In genomic region chr5:112324637-112325545, GRCm38 (mm10) we compare ENCODE assay signal across 8 mouse cellular contexts. TPM values are rescaled to one million over a fixed set of nuclear protein-coding genes. Genes with fewer than 3 reads are reported as not detected.
DNase-seq lines count a peak whose midpoint lies in the region; ATAC-seq and TF ChIP-seq lines count a peak whose summit lies in the region.

No protein-coding gene starts in this region.

- H3K4me3 ChIP-seq in forebrain, embryonic 12.5 days (replicated peaks) = no peak overlapping the region
- H3K4me3 ChIP-seq in liver, embryonic 16.5 days (ENCODE audit: low read depth, low read length) = peak overlapping the region; percentile 99
- H3K4me3 ChIP-seq in cerebellum, adult 2 months (replicated peaks; ENCODE audit: insufficient read depth, low read depth, low read length) = no peak overlapping the region

- WGBS in forebrain, embryonic 12.5 days = 35% methylated on average over 24 of the region's 24 CpGs
- WGBS in liver, embryonic 16.5 days (ENCODE audit: insufficient replicate concordance) = 8% methylated on average over 24 of the region's 24 CpGs
- WGBS in cerebellum, adult 2 months = 36% methylated on average over 24 of the region's 24 CpGs

- no peak overlapping the region for H3K27ac ChIP-seq in forebrain, embryonic 12.5 days
- peak overlapping the region; percentile 66 for H3K27ac ChIP-seq in liver, embryonic 16.5 days (ENCODE audit: low read length)
- no peak overlapping the region for H3K27ac ChIP-seq in cerebellum, adult 2 months (ENCODE audit: insufficient read depth, low read length)

- TF ChIP-seq POLR2A in cerebellum, adult 2 months (IDR thresholded peaks at IDR 0.05; ENCODE audit: borderline replicate concordance, insufficient read depth, low read length) = no peak

- 0 out of 2 replicates have a peak overlapping the region, but pooled peaks have one; percentile 12 for H3K9ac ChIP-seq in forebrain, embryonic 12.5 days
- peak overlapping the region; percentile 58 for H3K9ac ChIP-seq in liver, embryonic 16.5 days (ENCODE audit: low read depth, low read length)

- H3K36me3 ChIP-seq in forebrain, embryonic 12.5 days (replicated peaks) = peaks cover 24% of the 10 kb centered on the region
- H3K36me3 ChIP-seq in liver, embryonic 16.5 days (ENCODE audit: control insufficient read depth, insufficient read depth) = peaks cover 14% of the 10 kb centered on the region

- no peak for TF ChIP-seq CTCF in cerebellum, adult 2 months (IDR thresholded peaks at IDR 0.05; ENCODE audit: borderline replicate concordance, insufficient read depth, low read depth, low read length)

- DNase-seq in CD4-positive, CD25-positive, alpha-beta regulatory T cell, adult 2 months (ENCODE audit: low read depth, low spot score) = peak; percentile 89
- peak; percentile 74 for DNase-seq in adrenal gland, adult 8-10 months
- peak; percentile 28 for DNase-seq in neural tube, embryonic 10.5 days (ENCODE audit: extremely low spot score, low spot score)
- DNase-seq in cerebellum, postnatal 10 days = no peak
- DNase-seq in cerebellum, adult 2 months = no peak

- H3K4me1 ChIP-seq in forebrain, embryonic 12.5 days = peaks cover 21% of the 10 kb centered on the region
- peaks cover 25% of the 10 kb centered on the region for H3K4me1 ChIP-seq in liver, embryonic 16.5 days (ENCODE audit: control insufficient read depth, low read depth, low read length)
- peaks cover 19% of the 10 kb centered on the region for H3K4me1 ChIP-seq in cerebellum, adult 2 months (ENCODE audit: control insufficient read depth, insufficient read depth, low read length)

- ATAC-seq in forebrain, embryonic 12.5 days (ENCODE audit: low FRiP score) = 0 out of 2 replicates have a peak, but pooled peaks have one; percentile 55
- ATAC-seq in inflammation-experienced regulatory T-cells, adult 6 months = peak; percentile 77
- ATAC-seq in liver, embryonic 16.5 days (ENCODE audit: low read depth) = peak; percentile 86

- H3K4me2 ChIP-seq in forebrain, embryonic 12.5 days = peak overlapping the region; percentile 86
- peak overlapping the region; percentile 84 for H3K4me2 ChIP-seq in liver, embryonic 16.5 days (ENCODE audit: low read depth, low read length)

- no peaks in the 10 kb centered on the region for H3K9me3 ChIP-seq in forebrain, embryonic 12.5 days
- no peaks in the 10 kb centered on the region for H3K9me3 ChIP-seq in liver, embryonic 16.5 days (replicated peaks; ENCODE audit: control insufficient read depth, low read length)

- peaks cover 13% of the 10 kb centered on the region; the same call in 1 of the 2 replicates for H3K27me3 ChIP-seq in forebrain, embryonic 12.5 days
- H3K27me3 ChIP-seq in liver, embryonic 16.5 days (ENCODE audit: control insufficient read depth, insufficient read depth, low read depth, low read length) = no peaks in the 10 kb centered on the region
- H3K27me3 ChIP-seq in cerebellum, adult 2 months (ENCODE audit: control insufficient read depth, insufficient read depth, low read length) = no peaks in the 10 kb centered on the region

RNA-seq across cellular contexts. Expression of gene Tfip11, which starts 1.3 kb away (rescaled TPM):
- 10 to 100 TPM; 36.2 to 44.0 (median 38.9) TPM for total RNA-seq in adrenal gland, adult 8-10 months (2022)
- 38.1 and 39.5 TPM in 2 replicates for polyA plus RNA-seq in forebrain, embryonic 12.5 days (2016; fragmentation: Nextera tagmentation; extraction: Ambion mirVana)
- 10 to 100 TPM; 14.7 to 26.1 (median 15.3) TPM for polyA plus RNA-seq in inflammation-experienced regulatory T-cells, adult 6 months (2017; shearing (Covaris generic))
- polyA plus RNA-seq in liver, embryonic 16.5 days (2015; fragmentation: Nextera tagmentation; extraction: Ambion mirVana) = 11.8 and 12.6 TPM in 2 replicates
- polyA plus RNA-seq in cerebellum, adult 2 months (2012; rRNA removed) = 48.2 and 50.8 TPM in 2 replicates

RNA-seq across cellular contexts. Expression of gene Srrd, which starts 17.9 kb away (rescaled TPM):
- total RNA-seq in adrenal gland, adult 8-10 months (2022) = 10 to 100 TPM; 26.0 to 51.5 (median 29.9) TPM
- 47.3 and 50.0 TPM in 2 replicates for polyA plus RNA-seq in forebrain, embryonic 12.5 days (2016; fragmentation: Nextera tagmentation; extraction: Ambion mirVana)
- polyA plus RNA-seq in inflammation-experienced regulatory T-cells, adult 6 months (2017; shearing (Covaris generic)) = 1 to 10 TPM; 2.9 to 4.8 (median 4.4) TPM
- polyA plus RNA-seq in liver, embryonic 16.5 days (2015; fragmentation: Nextera tagmentation; extraction: Ambion mirVana) = 12.6 and 12.9 TPM in 2 replicates
- polyA plus RNA-seq in cerebellum, adult 2 months (2012; rRNA removed) = 56.6 and 61.3 TPM in 2 replicates

RNA-seq across cellular contexts. Expression of gene Hps4, which starts 18.0 kb away (rescaled TPM):
- total RNA-seq in adrenal gland, adult 8-10 months (2022) = 10 to 100 TPM; 27.7 to 43.6 (median 31.3) TPM
- polyA plus RNA-seq in forebrain, embryonic 12.5 days (2016; fragmentation: Nextera tagmentation; extraction: Ambion mirVana) = 36.1 and 37.3 TPM in 2 replicates
- 10 to 100 TPM; 13.9 to 19.0 (median 16.4) TPM for polyA plus RNA-seq in inflammation-experienced regulatory T-cells, adult 6 months (2017; shearing (Covaris generic))
- polyA plus RNA-seq in liver, embryonic 16.5 days (2015; fragmentation: Nextera tagmentation; extraction: Ambion mirVana) = 10.9 and 11.8 TPM in 2 replicates
- polyA plus RNA-seq in cerebellum, adult 2 months (2012; rRNA removed) = 47.4 and 54.5 TPM in 2 replicates

RNA-seq across cellular contexts. Expression of gene Gm6583, which starts 30.9 kb away (rescaled TPM):
- under 1 TPM in 2 of 4 experiments, not detected in 2; 0.17 TPM for total RNA-seq in adrenal gland, adult 8-10 months (2022)
- polyA plus RNA-seq in forebrain, embryonic 12.5 days (2016; fragmentation: Nextera tagmentation; extraction: Ambion mirVana) = 0.22 and 0.31 TPM in 2 replicates
- polyA plus RNA-seq in inflammation-experienced regulatory T-cells, adult 6 months (2017; shearing (Covaris generic)) = under 1 TPM in 1 of 3 experiments, not detected in 2; 0.25 TPM
- 0.04 and 0.13 TPM in 2 replicates for polyA plus RNA-seq in liver, embryonic 16.5 days (2015; fragmentation: Nextera tagmentation; extraction: Ambion mirVana)
- not detected in 2 replicates for polyA plus RNA-seq in cerebellum, adult 2 months (2012; rRNA removed)

RNA-seq across cellular contexts. Expression of gene Tpst2, which starts 48.4 kb away (rescaled TPM):
- 100 to 1,000 TPM; 143 to 211 (median 173) TPM for total RNA-seq in adrenal gland, adult 8-10 months (2022)
- polyA plus RNA-seq in forebrain, embryonic 12.5 days (2016; fragmentation: Nextera tagmentation; extraction: Ambion mirVana) = 27.1 and 28.6 TPM in 2 replicates
- 100 to 1,000 TPM in 1 of 3 experiments, 10 to 100 TPM in 2; 59.1 to 111 (median 64.1) TPM for polyA plus RNA-seq in inflammation-experienced regulatory T-cells, adult 6 months (2017; shearing (Covaris generic))
- 38.5 and 38.8 TPM in 2 replicates for polyA plus RNA-seq in liver, embryonic 16.5 days (2015; fragmentation: Nextera tagmentation; extraction: Ambion mirVana)
- polyA plus RNA-seq in cerebellum, adult 2 months (2012; rRNA removed) = 30.3 and 35.2 TPM in 2 replicates

Comparison
In these comparisons a context has a peak if more than half of its experiments do, and no peak if none do; other contexts are left out.
1. DNase-seq: peak in CD4-positive, CD25-positive, alpha-beta regulatory T cell, adult 2 months (single experiment), adrenal gland, adult 8-10 months (single experiment) and neural tube, embryonic 10.5 days (single experiment); none in cerebellum, postnatal 10 days (0 of 2) and cerebellum, adult 2 months (0 of 2).
2. Peak in every context shown above with its lines, with median percentiles within 50 percentile points of each other: ATAC-seq.